Mouse (Mus musculus) cortical plate, adult 2 months (tissue): Measurements from ENCODE around the gene Banf2.

Experiments used
- CTCF ChIP-seq: fragments of 200-500 bp; IDR thresholded peaks from 2 replicates; pipeline ENCODE4 v1.5.1; 2011; ENCODE audit warnings: mild to moderate bottlenecking, control low read depth, low read length; ENCODE audit not compliant: insufficient read depth; ENCODE audit errors: extremely low read depth
- POLR2A ChIP-seq: fragments of 200-500 bp; IDR thresholded peaks from 2 replicates; pipeline ENCODE4 v1.6.1; 2011; ENCODE audit warnings: mild to moderate bottlenecking, low read length, control low read depth; ENCODE audit not compliant: insufficient read depth; ENCODE audit errors: extremely low read depth

GRCm38 (mm10) chr2:144006686-144007085, 26.2 kb upstream of the Banf2 start:
- no peak for TF ChIP-seq CTCF
- TF ChIP-seq POLR2A = no peak
